Mouse (Mus musculus) midbrain, embryonic 15.5 days (tissue): ENCODE measurements around the gene Dppa4. TPM values are rescaled to one million over a fixed set of nuclear protein-coding genes. Genes with fewer than 3 reads are reported as not detected.
A peak's percentile ranks its signal among the peaks of the same experiment; 100 is the strongest.

Source experiments
- ATAC-seq: fragments of 200-750 bp; cut with Nextera tagmentation; replicated peaks from 2 replicates; pipeline ENCODE4 v1.8.0; 2017; ENCODE audit warnings: moderate TSS enrichment
- H3K27ac ChIP-seq: fragments of 300-500 bp; sonication (generic); 2 replicates; pipeline ENCODE4 v1.5.1; 2015; ENCODE audit warnings: mild to moderate bottlenecking, inconsistent platforms
- H3K27me3 ChIP-seq: fragments of 300-500 bp; sonication (generic); replicated peaks from 2 replicates; pipeline ENCODE4 v1.6.1; 2015; ENCODE audit warnings: inconsistent platforms
- H3K36me3 ChIP-seq: fragments of 300-500 bp; sonication (generic); replicated peaks from 2 replicates; pipeline ENCODE4 v1.6.1; 2015; ENCODE audit warnings: inconsistent platforms
- H3K4me1 ChIP-seq: fragments of 300-500 bp; sonication (generic); 2 replicates; pipeline ENCODE4 v1.6.1; 2015; ENCODE audit warnings: inconsistent platforms
- H3K4me2 ChIP-seq: fragments of 300-500 bp; sonication (generic); 2 replicates; pipeline ENCODE4 v1.6.1; 2015; ENCODE audit warnings: inconsistent platforms, mild to moderate bottlenecking, moderate library complexity
- H3K4me3 ChIP-seq: fragments of 300-500 bp; sonication (generic); 2 replicates; pipeline ENCODE4 v1.5.1; 2015; ENCODE audit warnings: mild to moderate bottlenecking, inconsistent platforms
- H3K9ac ChIP-seq: fragments of 300-500 bp; sonication (generic); 2 replicates; pipeline ENCODE4 v1.6.1; 2015; ENCODE audit warnings: mild to moderate bottlenecking, inconsistent platforms
- H3K9me3 ChIP-seq: fragments of 300-500 bp; sonication (generic); 2 replicates; pipeline ENCODE4 v1.6.1; 2016; ENCODE audit warnings: inconsistent platforms
- WGBS: fragments of 180-500 bp; shearing (Covaris S2); methylation state at CpG from one replicate; pipeline ENCODE4 v1.1.7; 2015; ENCODE audit warnings: mixed read lengths; 5-methylcytosine and 5-hydroxymethylcytosine counted together
- polyA plus RNA-seq: library from polyadenylated mRNA; unstranded; fragments of >200 nt; fragmentation: Nextera tagmentation; extraction: Ambion mirVana; gene quantifications from 2 replicates; pipeline ENCODE4 v1.2.1, GENCODE M21; 2015

The Dppa4 gene
- polyA plus RNA-seq = not detected in 2 replicates

- no peaks in the 10 kb centered on the region for H3K9me3 ChIP-seq
- H3K27ac ChIP-seq = no peak within 1 kb of the TSS
- H3K4me1 ChIP-seq = no peaks in the 10 kb centered on the region
- WGBS = 80% methylated on average over 4 of the region's 4 CpGs
- no peak within 1 kb of the TSS for H3K4me3 ChIP-seq
- no peaks in the 10 kb centered on the region for H3K36me3 ChIP-seq
- no peak for ATAC-seq
- no peak within 1 kb of the TSS for H3K4me2 ChIP-seq
- H3K27me3 ChIP-seq = no peaks in the 10 kb centered on the region
- H3K9ac ChIP-seq = no peak within 1 kb of the TSS
Measured at GRCm38 (mm10) chr16:48283517-48283916, at the start of gene Dppa4. TSS of gene Dppa4 (plus strand) at chr16:48283733.

- no peak overlapping the region for H3K4me2 ChIP-seq
- H3K9ac ChIP-seq = no peak overlapping the region
- H3K4me1 ChIP-seq = no peaks in the 10 kb centered on the region
- ATAC-seq = no peak
- no peak overlapping the region for H3K27ac ChIP-seq
- H3K9me3 ChIP-seq = no peaks in the 10 kb centered on the region
- H3K27me3 ChIP-seq = no peaks in the 10 kb centered on the region
- H3K4me3 ChIP-seq = no peak overlapping the region
- WGBS = 88% methylated on average over 1 of the region's 1 CpGs
- H3K36me3 ChIP-seq = no peaks in the 10 kb centered on the region
Measured at GRCm38 (mm10) chr16:48234999-48235398, 48.5 kb upstream of the Dppa4 start.

- no peaks in the 10 kb centered on the region for H3K9me3 ChIP-seq
- H3K4me3 ChIP-seq = no peak overlapping the region
- H3K9ac ChIP-seq = no peak overlapping the region
- no peaks in the 10 kb centered on the region for H3K27me3 ChIP-seq
- no peaks in the 10 kb centered on the region for H3K36me3 ChIP-seq
- 93% methylated on average over 7 of the region's 7 CpGs for WGBS
- H3K4me2 ChIP-seq = no peak overlapping the region
- H3K27ac ChIP-seq = no peak overlapping the region
- H3K4me1 ChIP-seq = no peaks in the 10 kb centered on the region
- ATAC-seq = no peak
Measured at GRCm38 (mm10) chr16:48237676-48238075, 45.9 kb upstream of the Dppa4 start.

GRCm38 (mm10) chr16:48247044-48247661, 36.4 kb upstream of the Dppa4 start:
- Histone ChIP-seq H3K9ac (no peak overlapping the region), H3K9me3 (no peaks in the 10 kb centered on the region), H3K27ac (no peak overlapping the region), H3K36me3 (no peaks in the 10 kb centered on the region), H3K4me2 (no peak overlapping the region), H3K27me3 (no peaks in the 10 kb centered on the region), H3K4me3 (no peak overlapping the region), H3K4me1 (no peaks in the 10 kb centered on the region)
- peak; percentile 70 for ATAC-seq
- 40% methylated on average over 2 of the region's 2 CpGs for WGBS

- Histone ChIP-seq H3K27ac (no peak overlapping the region), H3K36me3 (no peaks in the 10 kb centered on the region), H3K27me3 (no peaks in the 10 kb centered on the region), H3K4me3 (no peak overlapping the region), H3K9me3 (no peaks in the 10 kb centered on the region), H3K4me1 (no peaks in the 10 kb centered on the region), H3K4me2 (no peak overlapping the region), H3K9ac (no peak overlapping the region)
- no peak for ATAC-seq
- WGBS = 68% methylated on average over 4 of the region's 4 CpGs
Measured at GRCm38 (mm10) chr16:48252824-48253223, 30.7 kb upstream of the Dppa4 start.

GRCm38 (mm10) chr16:48254584-48254983, 28.9 kb upstream of the Dppa4 start:
- no peaks in the 10 kb centered on the region for H3K9me3 ChIP-seq
- H3K4me3 ChIP-seq = no peak overlapping the region
- H3K27me3 ChIP-seq = no peaks in the 10 kb centered on the region
- WGBS = 93% methylated on average over 5 of the region's 5 CpGs
- H3K4me1 ChIP-seq = no peaks in the 10 kb centered on the region
- H3K4me2 ChIP-seq = no peak overlapping the region
- no peak overlapping the region for H3K9ac ChIP-seq
- no peaks in the 10 kb centered on the region for H3K36me3 ChIP-seq
- H3K27ac ChIP-seq = no peak overlapping the region
- no peak for ATAC-seq

- Histone ChIP-seq H3K4me2 (no peak overlapping the region), H3K9ac (no peak overlapping the region), H3K36me3 (no peaks in the 10 kb centered on the region), H3K27me3 (no peaks in the 10 kb centered on the region), H3K27ac (no peak overlapping the region), H3K4me3 (no peak overlapping the region), H3K4me1 (no peaks in the 10 kb centered on the region), H3K9me3 (no peaks in the 10 kb centered on the region)
- whole genome bisulfite sequencing = 96% methylated on average over 4 of the region's 4 CpGs
- no peak for ATAC-seq
Measured at GRCm38 (mm10) chr16:48259519-48259918, 24.0 kb upstream of the Dppa4 start.

- Histone ChIP-seq H3K27me3 (no peaks in the 10 kb centered on the region), H3K36me3 (no peaks in the 10 kb centered on the region), H3K27ac (no peak overlapping the region), H3K9me3 (no peaks in the 10 kb centered on the region), H3K9ac (no peak overlapping the region), H3K4me3 (no peak overlapping the region), H3K4me1 (no peaks in the 10 kb centered on the region), H3K4me2 (no peak overlapping the region)
- ATAC-seq = no peak
- WGBS = 89% methylated on average over 1 of the region's 1 CpGs
Measured at GRCm38 (mm10) chr16:48262901-48263300, 20.6 kb upstream of the Dppa4 start.

GRCm38 (mm10) chr16:48265856-48266255, 17.7 kb upstream of the Dppa4 start:
- no peak overlapping the region for H3K9ac ChIP-seq
- ATAC-seq = no peak

GRCm38 (mm10) chr16:48276940-48277339, 6.6 kb upstream of the Dppa4 start:
- no peak for ATAC-seq

More at GRCm38 (mm10) chr16:48265856-48266255, 17.7 kb upstream of the Dppa4 start:
- Histone ChIP-seq H3K36me3 (no peaks in the 10 kb centered on the region), H3K27ac (no peak overlapping the region), H3K4me2 (no peak overlapping the region), H3K9me3 (no peaks in the 10 kb centered on the region), H3K27me3 (no peaks in the 10 kb centered on the region), H3K4me3 (no peak overlapping the region), H3K4me1 (no peaks in the 10 kb centered on the region)
- 86% methylated on average over 4 of the region's 4 CpGs for WGBS

GRCm38 (mm10) chr16:48280883-48281282, 2.6 kb upstream of the Dppa4 start:
- H3K9me3 ChIP-seq = no peaks in the 10 kb centered on the region
- H3K27ac ChIP-seq = no peak overlapping the region
- 93% methylated on average over 4 of the region's 4 CpGs for WGBS
- no peak overlapping the region for H3K4me3 ChIP-seq
- no peaks in the 10 kb centered on the region for H3K4me1 ChIP-seq
- H3K9ac ChIP-seq = no peak overlapping the region
- no peak overlapping the region for H3K4me2 ChIP-seq
- ATAC-seq = no peak
- H3K36me3 ChIP-seq = no peaks in the 10 kb centered on the region
- H3K27me3 ChIP-seq = no peaks in the 10 kb centered on the region

More at GRCm38 (mm10) chr16:48276940-48277339, 6.6 kb upstream of the Dppa4 start:
- Histone ChIP-seq H3K4me1 (no peaks in the 10 kb centered on the region), H3K4me2 (no peak overlapping the region), H3K27me3 (no peaks in the 10 kb centered on the region), H3K36me3 (no peaks in the 10 kb centered on the region), H3K27ac (no peak overlapping the region), H3K4me3 (no peak overlapping the region), H3K9me3 (no peaks in the 10 kb centered on the region), H3K9ac (no peak overlapping the region)
- 63% methylated on average over 4 of the region's 4 CpGs for WGBS

- no peaks in the 10 kb centered on the region for H3K9me3 ChIP-seq
- no peaks in the 10 kb centered on the region for H3K36me3 ChIP-seq
- H3K4me3 ChIP-seq = no peak overlapping the region
- WGBS = 55% methylated on average over 1 of the region's 1 CpGs
- no peak overlapping the region for H3K4me2 ChIP-seq
- no peak overlapping the region for H3K9ac ChIP-seq
- ATAC-seq = no peak
- H3K27me3 ChIP-seq = no peaks in the 10 kb centered on the region
- no peak overlapping the region for H3K27ac ChIP-seq
- H3K4me1 ChIP-seq = no peaks in the 10 kb centered on the region
Measured at GRCm38 (mm10) chr16:48282801-48283200, 732 bp upstream of the Dppa4 start.

GRCm38 (mm10) chr16:48285517-48285916, 2.0 kb downstream of the Dppa4 start:
- H3K9me3 ChIP-seq = no peaks in the 10 kb centered on the region
- 96% methylated on average over 4 of the region's 4 CpGs for WGBS
- no peak overlapping the region for H3K9ac ChIP-seq
- H3K4me1 ChIP-seq = no peaks in the 10 kb centered on the region
- no peaks in the 10 kb centered on the region for H3K27me3 ChIP-seq
- no peaks in the 10 kb centered on the region for H3K36me3 ChIP-seq
- H3K4me3 ChIP-seq = no peak overlapping the region
- no peak overlapping the region for H3K27ac ChIP-seq
- no peak overlapping the region for H3K4me2 ChIP-seq
- ATAC-seq = no peak
